Mouse (Mus musculus): ENCODE measurements around the gene Arpc3.
"Not testable (repeated sequence)": the region's sequence is repeated elsewhere in the genome, so short reads cannot be mapped to it uniquely, and the experiment has no call there.

Arpc3 gene

GRCm38 (mm10) chr5:122399871-122400270 lies 8.2 kb downstream of the Arpc3 start:
- DNase-seq (ENCODE audit: low spot score), result no peak

- DNase-seq (ENCODE audit: low spot score), result no peak
These were observed 9.1 kb downstream of the Arpc3 start for GRCm38 (mm10) chr5:122400628-122401302.

GRCm38 (mm10) chr5:122401303-122401640 lies 9.6 kb downstream of the Arpc3 start:
- peak; percentile 66 for DNase-seq (ENCODE audit: low spot score)

- no peak for DNase-seq (ENCODE audit: low spot score)
These were observed 10.5 kb downstream of the Arpc3 start for GRCm38 (mm10) chr5:122402160-122402559.

- no peak for DNase-seq (ENCODE audit: low spot score)
These were observed 11.1 kb downstream of the Arpc3 start for GRCm38 (mm10) chr5:122402772-122403171.

- no peak for DNase-seq (ENCODE audit: low spot score)
These were observed 11.7 kb downstream of the Arpc3 start for GRCm38 (mm10) chr5:122403362-122403761.

- no peak for DNase-seq (ENCODE audit: low spot score)
These were observed 13.9 kb downstream of the Arpc3 start for GRCm38 (mm10) chr5:122405537-122405936.

- DNase-seq (ENCODE audit: low spot score), result no peak
These were observed 18.3 kb downstream of the Arpc3 start for GRCm38 (mm10) chr5:122409692-122410645.

GRCm38 (mm10) chr5:122411892-122412291 lies 20.2 kb downstream of the Arpc3 start:
- no peak for DNase-seq (ENCODE audit: low spot score)

GRCm38 (mm10) chr5:122412826-122413225 lies 21.1 kb downstream of the Arpc3 start:
- DNase-seq (ENCODE audit: low spot score), result no peak

GRCm38 (mm10) chr5:122414351-122414750 lies 22.7 kb downstream of the Arpc3 start:
- DNase-seq (ENCODE audit: low spot score), result no peak

- no peak for DNase-seq (ENCODE audit: low spot score)
These were observed 23.8 kb downstream of the Arpc3 start for GRCm38 (mm10) chr5:122415465-122415864.

GRCm38 (mm10) chr5:122420676-122421075 lies 29.0 kb downstream of the Arpc3 start:
- not testable (repeated sequence) for DNase-seq (ENCODE audit: low spot score)

GRCm38 (mm10) chr5:122421271-122422068 lies 29.8 kb downstream of the Arpc3 start, which contains the start of gene Anapc7:
Anapc7 (plus strand) TSS chr5:122421693.
- no peak for DNase-seq (ENCODE audit: low spot score)

- DNase-seq (ENCODE audit: low spot score), result peak; percentile 87
These were observed 30.6 kb downstream of the Arpc3 start for GRCm38 (mm10) chr5:122422071-122422964.

GRCm38 (mm10) chr5:122423083-122423482 lies 31.4 kb downstream of the Arpc3 start:
- no peak for DNase-seq (ENCODE audit: low spot score)

GRCm38 (mm10) chr5:122425550-122425949 lies 33.9 kb downstream of the Arpc3 start:
- DNase-seq (ENCODE audit: low spot score), result no peak

- DNase-seq (ENCODE audit: low spot score), result peak; percentile 27
These were observed 38.5 kb downstream of the Arpc3 start for GRCm38 (mm10) chr5:122430036-122430775.

- DNase-seq (ENCODE audit: low spot score), result no peak
These were observed 39.5 kb downstream of the Arpc3 start for GRCm38 (mm10) chr5:122431221-122431620.

GRCm38 (mm10) chr5:122434541-122434940 lies 42.9 kb downstream of the Arpc3 start:
- DNase-seq (ENCODE audit: low spot score), result no peak

Data from T-cell, adult 2 months (primary cell).